Mouse (Mus musculus) monocyte, adult 5-6 weeks (primary cell): Measurements from ENCODE around the gene Uvrag. TPM values are rescaled to one million over a fixed set of nuclear protein-coding genes. Genes with fewer than 3 reads are reported as not detected.

Experiments
- ATAC-seq: fragments of 153-309, 156-312 bp; replicated peaks from 2 replicates; pipeline ENCODE4 v1.8.0; 2017; ENCODE audit warnings: mild to moderate bottlenecking; ENCODE audit not compliant: low TSS enrichment, insufficient number of reproducible peaks, severe bottlenecking, poor library complexity, low FRiP score
- total RNA-seq: library from RNA; stranded (forward); fragments of 200-1000, 200-491, 200-594 nt; gene quantifications from 3 replicates; pipeline ENCODE4 v1.2.3, GENCODE M21; 2017

Uvrag gene
- total RNA-seq, 1 experiment from 2014 or later: 92.1 TPM

DNA sequence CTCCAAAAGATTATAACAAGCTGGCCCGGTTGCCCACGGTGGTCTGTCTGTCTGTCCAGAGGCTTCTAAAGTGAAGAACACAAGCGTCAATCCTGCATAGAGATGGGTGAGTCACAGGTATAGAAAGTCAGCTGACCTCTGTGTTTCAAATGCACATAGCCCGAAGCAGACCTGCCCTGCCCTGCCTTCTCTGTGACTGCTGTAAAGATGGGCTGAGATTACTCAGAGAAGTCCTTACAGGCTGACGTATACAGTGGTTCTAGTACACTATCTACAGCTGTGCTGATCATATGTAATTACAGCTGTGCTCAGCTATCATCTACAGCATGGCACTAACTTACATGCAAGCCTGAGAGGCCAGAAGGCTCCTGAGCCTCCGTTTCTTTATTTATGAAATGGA lies 62.1 kb downstream of the Uvrag start:
- ATAC-seq: no peak

DNA sequence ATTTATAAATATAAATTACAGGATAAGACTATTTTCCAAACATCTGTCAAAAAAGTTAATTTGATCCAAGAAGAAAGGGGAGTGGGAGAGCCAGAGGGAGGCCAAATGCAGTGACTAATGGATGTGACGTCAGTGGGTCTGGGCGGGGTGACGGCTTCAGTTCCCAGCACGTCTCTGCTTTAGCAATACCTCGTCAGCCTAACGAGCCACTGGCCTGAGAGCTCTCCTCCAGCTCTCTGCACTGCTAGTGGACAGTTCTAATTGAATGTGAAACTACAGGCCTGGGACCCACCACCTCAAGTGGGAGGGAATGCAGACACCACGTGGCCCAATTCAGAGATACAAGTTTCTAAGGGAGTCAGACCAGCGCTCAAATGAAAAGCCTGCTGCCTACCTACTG lies 63.7 kb downstream of the Uvrag start:
- ATAC-seq: no peak

DNA sequence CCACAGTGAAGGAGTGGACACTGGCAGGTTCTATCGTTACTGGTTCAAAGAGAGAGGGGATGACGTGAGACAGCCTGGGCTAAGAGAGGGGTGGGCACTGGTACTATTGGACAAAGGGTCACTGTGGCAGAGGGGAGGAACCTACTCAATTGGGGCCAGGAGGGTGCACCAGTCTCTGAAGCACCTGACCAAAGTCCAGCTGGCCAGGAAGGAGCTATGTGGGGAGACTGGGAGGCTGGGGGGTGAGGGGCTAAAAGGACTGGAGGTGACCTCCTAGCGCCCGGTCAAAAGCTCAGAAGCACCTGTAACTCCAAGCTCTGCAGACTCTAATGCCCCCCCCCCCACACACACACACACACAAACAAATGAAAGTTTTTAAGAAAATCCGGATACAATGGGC lies 65.8 kb downstream of the Uvrag start:
- no peak for ATAC-seq

DNA sequence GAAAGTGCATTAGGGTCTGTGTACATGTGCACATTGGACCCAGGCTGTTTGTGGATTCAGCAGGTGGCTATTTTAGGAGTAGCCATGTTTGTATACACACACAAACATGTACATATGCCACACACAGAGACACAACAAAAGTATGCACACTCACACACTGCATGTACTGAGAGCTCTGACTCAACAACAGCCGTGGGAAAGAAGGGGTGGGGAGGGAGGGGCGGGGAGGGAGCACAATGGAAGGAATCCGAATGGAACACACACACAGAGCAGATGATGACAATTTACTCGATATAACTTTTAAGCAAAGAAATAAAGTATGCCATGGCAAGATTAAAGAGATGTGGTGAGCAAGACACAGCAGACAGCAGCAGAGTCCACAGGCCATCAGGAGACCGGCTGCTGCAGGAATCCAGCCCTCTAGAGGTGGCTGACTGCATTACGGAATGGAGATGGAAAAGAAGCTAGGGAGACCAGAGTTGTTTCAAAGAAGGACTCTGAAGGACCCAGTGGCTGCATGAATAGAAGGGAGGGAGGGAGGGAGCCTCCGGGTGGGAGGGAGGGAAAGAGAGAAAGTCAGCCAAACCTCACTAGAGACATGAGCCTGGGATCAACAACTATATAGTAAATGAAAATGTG lies 67.1 kb downstream of the Uvrag start:
- no peak for ATAC-seq

DNA sequence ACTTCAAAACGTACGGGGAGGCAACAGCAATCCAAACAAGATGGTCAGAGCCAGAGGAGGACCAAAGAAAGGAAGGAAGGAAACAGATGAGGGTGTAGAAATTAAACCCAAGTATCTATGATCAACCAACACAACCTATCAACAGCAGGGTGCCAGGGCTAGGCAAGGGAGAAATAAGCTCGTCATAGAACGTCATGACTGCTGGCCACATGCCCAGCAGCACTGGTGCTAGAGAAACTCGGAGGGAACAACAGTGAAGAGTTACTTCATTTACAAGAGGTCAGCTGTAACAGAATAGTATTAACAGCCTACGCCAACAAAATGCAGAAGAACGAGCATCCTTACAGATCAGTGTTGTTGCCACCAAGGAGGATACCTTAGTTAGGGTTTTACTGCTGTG lies 73.2 kb downstream of the Uvrag start:
- ATAC-seq: no peak

DNA sequence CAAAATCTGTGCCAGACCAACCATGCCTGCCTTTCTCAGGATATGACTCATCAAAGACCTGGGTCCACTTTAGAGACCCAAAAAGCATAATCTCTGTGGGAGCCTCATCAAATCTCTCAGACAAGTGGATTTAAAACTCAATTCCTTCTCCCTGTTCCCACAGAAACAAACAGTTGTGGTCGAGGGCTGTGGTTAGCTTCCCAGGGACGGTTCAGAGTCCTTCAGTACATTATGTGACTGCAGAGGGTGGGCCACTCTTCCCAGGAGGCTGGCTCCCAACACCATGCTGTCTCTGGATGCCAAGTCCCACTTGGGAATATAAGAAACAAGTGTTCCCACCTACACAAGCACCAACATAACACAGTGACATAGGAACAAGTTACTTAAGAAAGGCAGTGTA lies 75.0 kb downstream of the Uvrag start:
- no peak for ATAC-seq

DNA sequence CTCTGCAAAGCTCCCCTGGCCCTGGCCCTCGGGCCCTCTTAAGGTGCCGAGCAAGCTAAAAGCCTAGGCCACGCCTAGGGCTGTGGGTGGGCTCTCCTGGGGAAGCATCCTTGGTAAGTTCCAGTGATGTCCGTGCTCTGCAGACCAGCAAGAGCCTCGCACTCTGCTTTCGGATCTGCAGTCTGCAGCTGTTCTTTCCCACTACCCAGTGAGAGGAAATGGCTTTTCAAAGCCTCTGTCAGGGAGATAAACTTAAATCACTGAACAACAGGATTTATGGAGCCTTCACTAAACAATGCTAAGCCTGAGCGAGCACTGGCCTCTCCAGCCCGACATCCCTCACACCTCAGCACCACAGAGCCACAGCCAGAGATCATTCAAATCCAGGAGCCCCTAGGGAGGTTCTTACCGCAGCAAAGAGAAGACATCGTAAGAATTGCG lies 75.5 kb downstream of the Uvrag start:
- no peak for ATAC-seq

DNA sequence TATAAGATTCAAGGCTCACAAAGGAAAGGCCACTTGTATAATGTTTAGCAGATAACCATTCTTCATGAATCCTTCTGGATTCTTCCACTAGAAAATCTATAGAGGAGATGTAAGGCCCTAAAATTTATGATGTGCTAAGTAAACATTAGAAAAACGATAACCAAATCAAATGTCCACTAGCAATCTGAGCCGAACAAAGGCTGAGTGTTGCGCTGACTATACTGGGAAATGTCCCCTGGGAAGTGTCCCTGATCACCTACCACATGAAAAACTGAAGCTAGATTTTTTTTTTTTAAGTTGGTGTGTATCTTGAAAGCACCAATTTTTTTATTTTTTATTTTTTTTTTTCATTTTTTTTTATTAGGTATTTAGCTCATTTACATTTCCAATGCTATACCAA lies 76.1 kb downstream of the Uvrag start:
- ATAC-seq: no peak

DNA sequence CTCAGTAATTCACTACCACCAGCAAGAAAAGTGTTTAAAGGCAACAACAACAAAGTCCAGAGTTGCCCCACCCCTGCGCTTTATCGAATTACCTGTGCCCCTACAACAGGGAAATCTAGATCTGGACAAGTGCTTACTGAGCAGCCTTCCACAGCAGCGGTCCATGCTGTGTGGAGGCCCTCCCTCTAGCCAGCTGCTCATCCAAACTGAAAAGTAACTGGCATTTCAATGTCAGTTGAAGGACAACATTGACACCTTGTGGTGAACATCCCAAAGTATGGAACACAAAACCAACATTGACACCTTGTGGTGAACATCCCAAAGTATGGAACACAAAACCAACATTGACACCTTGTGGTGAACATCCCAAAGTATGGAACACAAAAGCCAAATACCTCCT lies 78.7 kb downstream of the Uvrag start:
- ATAC-seq: 0 out of 2 replicates have a peak, but pooled peaks have one; percentile 31

DNA sequence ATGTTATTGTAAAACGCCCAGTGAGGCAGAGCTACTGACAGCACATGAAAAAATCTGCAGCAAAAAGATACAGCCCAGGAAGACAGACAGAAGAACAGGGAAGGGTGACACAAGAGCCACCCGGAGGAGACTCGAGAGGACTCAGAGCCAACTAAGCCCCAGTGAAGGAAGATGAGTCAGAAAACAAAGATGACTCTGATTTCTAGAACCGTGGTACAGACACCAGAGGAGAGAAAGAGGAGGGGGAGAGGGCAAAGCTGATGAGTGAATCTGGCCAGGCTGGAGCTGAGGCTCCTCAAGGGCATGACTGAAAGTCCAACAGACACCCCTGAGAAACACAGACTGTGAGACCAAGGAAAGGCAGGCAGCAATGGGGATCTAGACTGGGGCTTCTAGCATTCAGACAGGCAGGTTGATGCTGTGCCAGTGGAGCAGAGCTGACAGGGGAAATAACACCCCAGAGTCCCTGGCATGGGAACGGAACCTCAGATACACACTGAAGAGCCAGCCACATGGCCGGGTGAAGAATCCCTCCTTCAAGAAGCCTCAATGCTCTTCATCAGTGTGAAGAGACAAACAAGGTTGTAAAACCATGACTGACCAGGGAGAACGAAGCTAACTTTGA lies 79.8 kb downstream of the Uvrag start:
- ATAC-seq: no peak

DNA sequence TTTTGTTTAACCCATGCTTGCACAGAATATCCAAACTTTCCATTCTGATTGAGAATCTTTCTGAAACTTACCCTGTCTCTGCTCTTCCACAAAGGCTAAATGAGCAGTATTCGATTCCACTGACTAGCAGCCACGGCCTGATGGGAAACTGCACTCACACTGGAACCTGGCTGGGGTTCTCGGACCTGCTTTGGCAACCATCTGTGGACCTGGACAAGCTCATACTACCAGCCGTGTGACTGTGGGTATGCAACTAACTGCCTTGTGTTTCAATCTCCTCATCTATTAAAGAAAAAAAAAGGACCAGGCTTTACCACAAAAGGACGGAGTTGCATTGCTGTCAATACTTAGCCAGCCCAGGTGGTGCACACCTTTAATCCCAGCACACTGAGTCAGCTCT lies 80.5 kb downstream of the Uvrag start:
- ATAC-seq: no peak

DNA sequence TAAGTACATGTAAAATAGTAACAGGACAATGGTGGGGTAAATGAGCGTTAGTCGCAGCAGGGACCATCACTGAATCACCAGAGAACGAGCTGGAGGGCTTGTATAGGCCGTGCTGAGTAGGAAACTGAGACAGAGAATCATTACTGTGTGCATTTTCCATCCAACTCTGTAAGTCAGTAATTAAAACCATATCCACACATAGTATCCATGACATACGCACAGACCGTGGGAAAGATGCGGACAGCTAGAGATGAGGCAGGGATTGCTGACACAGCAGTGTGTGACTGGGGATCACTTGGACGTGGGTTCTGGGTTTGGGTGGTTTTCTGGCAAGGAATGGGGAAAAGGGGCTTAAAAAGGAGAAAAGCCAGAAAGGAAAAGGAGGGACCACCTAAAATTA lies 81.0 kb downstream of the Uvrag start:
- no peak for ATAC-seq

DNA sequence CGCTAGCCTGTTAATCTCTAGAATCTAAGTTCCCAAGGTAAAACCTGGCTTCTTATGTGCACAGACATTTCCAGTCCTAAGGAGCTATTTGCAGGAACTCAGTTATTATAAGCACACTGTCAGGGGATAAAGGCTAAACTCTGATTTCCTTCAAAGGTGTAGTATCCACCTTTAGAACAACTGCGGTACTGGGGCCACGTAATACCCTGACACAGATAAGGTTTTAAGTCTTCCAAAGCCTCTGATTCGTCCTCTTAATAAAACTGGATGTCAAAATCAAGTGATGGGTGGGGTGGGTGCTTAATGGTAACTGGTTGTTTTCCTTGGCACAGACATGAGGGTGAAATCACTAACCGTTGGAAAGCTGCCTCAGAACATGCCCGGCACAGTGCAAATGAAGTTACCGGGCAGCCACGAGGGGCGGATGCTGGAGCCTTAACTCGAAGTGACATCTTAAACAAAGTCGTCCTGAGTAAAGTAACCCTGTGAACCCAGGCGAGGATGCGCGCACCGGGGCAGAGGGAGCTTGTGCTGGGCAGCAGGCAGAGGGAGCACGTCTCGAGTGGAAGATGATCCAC lies 83.8 kb downstream of the Uvrag start:
- no peak for ATAC-seq

DNA sequence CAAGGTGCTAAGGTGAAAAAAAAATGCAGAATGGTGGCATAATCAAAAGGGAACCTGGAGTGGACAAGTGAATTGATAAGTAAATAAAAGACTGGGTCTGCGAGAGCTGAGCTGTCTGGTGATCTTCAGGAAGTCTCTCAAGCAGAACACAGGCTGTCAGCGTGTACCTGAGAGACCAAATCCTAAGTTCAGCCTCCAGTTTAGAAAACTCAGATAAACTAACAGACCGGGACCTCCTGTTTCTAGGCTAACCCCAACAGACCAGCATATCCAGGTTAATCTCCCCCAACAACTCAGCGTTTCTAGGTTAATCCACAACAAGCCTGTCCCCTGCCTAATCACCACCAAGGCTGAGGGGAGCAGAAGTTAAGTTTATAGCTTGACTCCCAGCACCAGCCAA lies 87.3 kb downstream of the Uvrag start:
- no peak for ATAC-seq

DNA sequence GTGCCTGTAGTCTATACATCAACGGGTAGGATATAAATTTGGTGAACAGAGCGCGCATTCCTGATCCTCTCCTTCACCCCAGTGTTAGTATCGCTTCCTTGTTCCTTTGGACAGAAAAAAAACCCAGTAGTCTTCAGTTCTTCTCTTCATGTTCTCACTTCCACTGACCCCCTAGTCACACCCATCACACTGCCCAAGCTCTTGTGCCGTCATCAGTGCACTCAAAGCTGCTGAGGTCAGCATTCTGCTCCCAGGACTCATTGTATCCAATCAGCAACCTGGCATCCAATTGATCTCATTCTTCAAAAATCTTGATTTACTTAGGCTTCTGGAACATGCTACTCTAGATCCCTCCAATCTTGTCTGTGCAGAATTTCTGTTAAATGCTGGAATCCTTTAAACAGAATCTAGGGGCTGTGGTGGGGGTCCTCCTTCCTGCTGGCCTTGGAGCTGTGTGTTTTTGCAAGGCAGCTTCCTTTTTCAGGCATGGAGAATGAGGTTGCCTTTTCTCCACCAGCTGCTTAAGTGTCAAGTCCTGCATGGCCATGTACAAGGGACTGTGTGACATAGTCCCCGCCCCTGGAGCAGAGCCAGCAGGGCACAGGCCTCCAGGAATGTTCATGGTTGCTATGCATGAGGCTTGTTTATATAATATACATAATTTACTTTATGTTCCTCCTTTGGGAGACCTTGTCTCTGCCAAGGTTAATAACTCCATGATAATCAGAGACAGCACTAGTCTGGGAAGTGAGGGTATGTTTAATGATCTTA lies 88.3 kb downstream of the Uvrag start:
- peak; percentile 83 for ATAC-seq

DNA sequence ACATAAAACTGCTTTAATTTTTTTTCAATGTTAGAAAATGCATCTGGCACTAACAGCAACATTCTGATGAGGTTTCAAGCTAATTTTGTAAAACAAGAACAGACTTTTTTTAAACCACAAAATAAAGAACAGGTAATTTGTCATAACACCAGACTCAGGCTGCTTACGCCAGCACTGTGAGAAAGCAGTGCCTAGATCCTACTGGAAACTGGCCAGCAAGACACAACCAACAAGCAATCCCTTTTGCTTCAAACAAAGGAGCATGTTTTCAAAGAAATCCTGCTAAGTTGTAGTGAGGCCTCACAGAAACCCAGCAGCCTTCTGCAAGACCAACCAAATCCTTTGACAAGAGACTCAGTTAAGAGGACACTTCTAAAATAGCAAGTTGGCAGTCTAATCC lies 90.1 kb downstream of the Uvrag start:
- ATAC-seq: no peak

DNA sequence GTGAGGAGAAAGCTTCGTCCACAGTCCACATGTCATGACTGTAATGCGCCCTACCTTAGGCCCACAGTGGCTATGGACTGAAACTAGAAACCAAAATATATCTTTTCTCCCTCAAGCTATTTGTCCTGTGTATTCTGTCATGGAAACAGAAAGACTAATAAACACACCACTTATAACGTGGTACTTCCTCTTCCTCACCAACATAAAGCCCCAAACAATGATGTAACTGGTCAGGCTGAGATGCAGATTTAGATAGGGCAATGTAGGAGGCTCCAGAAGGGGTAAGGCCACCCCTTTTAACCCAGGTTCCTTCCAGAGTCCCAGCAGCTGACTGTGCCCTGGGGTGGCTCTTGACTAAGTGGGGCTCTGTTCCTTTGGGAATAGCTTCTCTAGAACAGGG lies 91.0 kb downstream of the Uvrag start:
- peak; percentile 89 for ATAC-seq

DNA sequence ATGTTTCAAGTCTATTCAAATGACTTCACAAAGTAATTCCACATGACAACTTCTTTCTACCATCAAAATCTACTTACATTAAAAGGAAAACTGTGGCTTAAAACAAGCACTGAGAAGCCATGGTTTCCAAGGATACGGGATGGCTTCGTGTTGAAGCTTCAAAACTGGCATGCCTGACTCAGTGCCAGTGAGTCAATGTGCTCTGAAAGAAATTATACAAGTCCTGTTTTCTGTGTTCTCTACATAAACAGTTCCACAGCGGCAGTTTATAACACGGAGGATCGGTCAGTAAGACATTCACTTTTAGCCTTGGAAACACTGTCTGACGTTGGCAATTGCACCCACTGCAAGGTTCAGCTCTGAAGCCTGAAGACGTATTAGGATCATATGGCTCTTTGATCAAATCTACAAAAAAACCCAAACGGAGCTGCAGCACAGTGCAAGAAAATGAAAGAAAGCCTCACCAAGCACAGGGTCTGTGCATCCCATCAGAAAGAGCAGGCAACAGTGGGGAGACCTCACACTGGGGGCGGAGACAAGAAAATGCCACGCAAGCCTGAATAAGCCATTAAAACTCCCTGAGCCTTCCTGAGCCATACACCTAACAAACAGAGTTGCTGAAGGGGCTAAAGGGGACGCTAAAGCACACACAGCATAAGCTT lies 94.3 kb downstream of the Uvrag start:
- no peak for ATAC-seq

DNA sequence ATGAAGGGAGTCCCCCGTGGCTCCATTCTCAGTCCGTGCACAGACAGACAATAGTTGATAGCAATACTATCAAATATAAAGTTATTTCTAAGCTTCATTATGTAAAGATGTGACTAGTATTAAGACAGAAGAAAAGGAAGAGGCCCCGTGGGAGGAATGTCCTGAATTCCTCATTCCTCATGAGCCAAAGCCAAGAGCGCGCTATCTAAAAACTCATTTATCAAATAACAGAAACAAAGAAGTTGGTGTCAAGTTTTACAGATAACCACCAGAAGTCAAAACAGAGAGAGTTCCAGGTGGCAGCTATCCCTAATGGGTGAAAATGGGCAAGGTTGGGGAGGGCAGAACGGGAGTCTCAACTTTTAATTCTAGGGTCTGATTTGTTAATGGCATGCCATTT lies 95.4 kb downstream of the Uvrag start:
- ATAC-seq: no peak
